Mouse (Mus musculus): ENCODE results near the gene Pou6f2.

DNA sequence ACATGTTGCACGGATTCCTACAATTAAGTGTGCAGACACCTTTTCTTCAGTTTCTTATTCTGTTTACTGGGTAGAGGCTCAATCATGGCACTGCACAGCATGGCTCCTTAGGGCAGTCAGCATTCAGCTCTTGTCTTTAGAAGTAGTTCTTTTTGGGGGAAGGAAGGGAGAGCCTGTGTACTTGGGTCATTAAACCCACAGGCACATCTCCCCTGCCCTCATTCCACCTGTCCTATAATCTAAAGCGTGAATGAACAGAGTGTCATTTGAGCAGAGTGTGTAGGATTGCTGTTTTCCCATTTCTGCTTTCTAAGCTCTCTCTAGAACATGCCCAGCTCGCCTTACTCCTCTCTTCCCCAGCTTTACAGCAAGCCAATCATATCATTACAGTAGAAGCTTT lies 42.4 kb upstream of the Pou6f2 start:
- TF ChIP-seq CTCF (IDR thresholded peaks at IDR 0.05; ENCODE audit: low read depth) (no peak), EP300 (IDR thresholded peaks at IDR 0.05; ENCODE audit: low read depth) (no peak)

All from liver, embryonic 14.5 days (tissue).